Mouse (Mus musculus) MEL (cell line): ENCODE measurements around the gene Itgb2. TPM values are rescaled to one million over a fixed set of nuclear protein-coding genes. Genes with fewer than 3 reads are reported as not detected.
A peak's percentile ranks its signal among the peaks of the same experiment; 100 is the strongest.

Source experiments
- DNase-seq: peaks from one replicate; pipeline ENCODE4 v3.0.0; 2011; ENCODE audit warnings: low read depth, low spot score
- H3K27ac ChIP-seq: 2 replicates; pipeline ENCODE4 v1.5.1; 2012; ENCODE audit warnings: low read depth, mild to moderate bottlenecking, control low read depth, low read length, moderate library complexity; ENCODE audit not compliant: control insufficient read depth
- H3K27me3 ChIP-seq, 2 experiments: fragments of 150-350 bp in 1 of 2; sonication (generic) in 1 of 2; 2 replicates each; pipeline ENCODE4 v1.6.1; 2012; ENCODE audit warnings: low read length in 2 of 2, mild to moderate bottlenecking in 2 of 2, improper control_type of control experiment in 1 of 2, moderate library complexity in 1 of 2; ENCODE audit not compliant: insufficient read depth in 2 of 2, control insufficient read depth in 1 of 2
- H3K36me3 ChIP-seq, 2 experiments: 2 replicates each; pipeline ENCODE4 v1.6.1; 2012 to 2014; ENCODE audit warnings: low read length in 2 of 2, improper control_type of control experiment in 1 of 2, inconsistent platforms in 1 of 2, mild to moderate bottlenecking in 1 of 2; ENCODE audit not compliant: insufficient read depth in 2 of 2, control insufficient read depth in 1 of 2
- H3K4me1 ChIP-seq, 2 experiments: fragments of 150-350 bp in 1 of 2; sonication (generic) in 1 of 2; 2 replicates each; pipeline ENCODE4 v1.6.1; 2012; ENCODE audit warnings: low read length in 2 of 2, improper control_type of control experiment in 1 of 2, mild to moderate bottlenecking in 1 of 2; ENCODE audit not compliant: insufficient read depth in 2 of 2, control insufficient read depth in 1 of 2
- H3K4me3 ChIP-seq, 2 experiments: fragments of 150-350 bp in 1 of 2; sonication (generic) in 1 of 2; 2 replicates each; pipeline ENCODE4 v1.5.1; 2012; ENCODE audit warnings: low read depth in 2 of 2, low read length in 2 of 2, mild to moderate bottlenecking in 2 of 2, moderate library complexity in 2 of 2, control low read depth in 1 of 2, improper control_type of control experiment in 1 of 2; ENCODE audit not compliant: control insufficient read depth in 1 of 2, insufficient read depth in 1 of 2
- H3K79me2 ChIP-seq: 2 replicates; pipeline ENCODE4 v1.6.1; 2012; ENCODE audit warnings: mild to moderate bottlenecking, low read length, moderate library complexity; ENCODE audit not compliant: control insufficient read depth, poor library complexity, insufficient read depth
- H3K9ac ChIP-seq: 2 replicates; pipeline ENCODE4 v1.6.1; 2012; ENCODE audit warnings: low read depth, mild to moderate bottlenecking, control low read depth, low read length, moderate library complexity; ENCODE audit not compliant: control insufficient read depth, poor library complexity, severe bottlenecking
- H3K9me3 ChIP-seq: fragments of 150-350 bp; sonication (generic); replicated peaks from 2 replicates; pipeline ENCODE4 v1.6.1; 2012; ENCODE audit warnings: mild to moderate bottlenecking, low read length, improper control_type of control experiment, moderate library complexity; ENCODE audit not compliant: insufficient read depth
- CHD1 ChIP-seq: IDR thresholded peaks from 2 replicates; pipeline ENCODE4 v1.6.1; 2012; ENCODE audit warnings: low read depth, mild to moderate bottlenecking, inconsistent platforms, low read length, improper control_type of control experiment
- CHD2 ChIP-seq: IDR thresholded peaks from 2 replicates; pipeline ENCODE4 v1.6.1; 2011; ENCODE audit warnings: low read length, improper control_type of control experiment
- ELF1 ChIP-seq: IDR thresholded peaks from 2 replicates; pipeline ENCODE4 v1.6.1; 2014; ENCODE audit warnings: low read depth, mild to moderate bottlenecking, inconsistent platforms, low read length, improper control_type of control experiment, moderate library complexity
- EP300 ChIP-seq, 2 experiments: IDR thresholded peaks; 2 replicates each; pipeline ENCODE4 v1.6.1; 2011; ENCODE audit warnings: improper control_type of control experiment in 2 of 2, low read length in 2 of 2, low read depth in 1 of 2, mild to moderate bottlenecking in 1 of 2
- ETS1 ChIP-seq: IDR thresholded peaks from 2 replicates; pipeline ENCODE4 v1.6.1; 2012; ENCODE audit warnings: low read depth, mild to moderate bottlenecking, inconsistent platforms, low read length, improper control_type of control experiment, moderate library complexity
- GABPA ChIP-seq: IDR thresholded peaks from 2 replicates; pipeline ENCODE4 v1.6.1; 2012; ENCODE audit warnings: low read depth, mild to moderate bottlenecking, inconsistent platforms, low read length, improper control_type of control experiment, moderate library complexity
- GATA1 ChIP-seq: IDR thresholded peaks from 2 replicates; pipeline ENCODE4 v1.6.1; 2011; ENCODE audit warnings: low read depth, low read length, improper control_type of control experiment
- HCFC1 ChIP-seq: IDR thresholded peaks from 2 replicates; pipeline ENCODE4 v1.6.1; 2012; ENCODE audit warnings: low read depth, mild to moderate bottlenecking, inconsistent platforms, low read length, improper control_type of control experiment, moderate library complexity
- JUND ChIP-seq: IDR thresholded peaks from 2 replicates; pipeline ENCODE4 v1.6.1; 2011; ENCODE audit warnings: low read depth, mild to moderate bottlenecking, improper control_type of control experiment, low read length
- MAFK ChIP-seq: IDR thresholded peaks from 2 replicates; pipeline ENCODE4 v1.6.1; 2011; ENCODE audit warnings: low read depth, mild to moderate bottlenecking, low read length, improper control_type of control experiment, borderline replicate concordance
- MAX ChIP-seq: IDR thresholded peaks from 2 replicates; pipeline ENCODE4 v1.6.1; 2011; ENCODE audit warnings: low read length, improper control_type of control experiment
- MAZ ChIP-seq: IDR thresholded peaks from 2 replicates; pipeline ENCODE4 v1.6.1; 2012; ENCODE audit warnings: low read depth, mild to moderate bottlenecking, inconsistent platforms, low read length, improper control_type of control experiment
- MEF2A ChIP-seq: IDR thresholded peaks from 2 replicates; pipeline ENCODE4 v1.6.1; 2014; ENCODE audit warnings: low read depth, mild to moderate bottlenecking, inconsistent platforms, low read length, improper control_type of control experiment; ENCODE audit not compliant: poor library complexity, insufficient replicate concordance, severe bottlenecking; ENCODE audit errors: extremely low read depth
- MXI1 ChIP-seq: IDR thresholded peaks from 2 replicates; pipeline ENCODE4 v1.6.1; 2011; ENCODE audit warnings: mild to moderate bottlenecking, low read depth, low read length, improper control_type of control experiment
- MYB ChIP-seq: IDR thresholded peaks from 2 replicates; pipeline ENCODE4 v1.6.1; 2011; ENCODE audit warnings: mild to moderate bottlenecking, low read depth, low read length, improper control_type of control experiment
- MYC ChIP-seq: IDR thresholded peaks from 2 replicates; pipeline ENCODE4 v1.6.1; 2011; ENCODE audit warnings: low read depth, mild to moderate bottlenecking, low read length, improper control_type of control experiment, moderate library complexity
- NRF1 ChIP-seq: IDR thresholded peaks from 2 replicates; pipeline ENCODE4 v1.6.1; 2014; ENCODE audit warnings: low read depth, mild to moderate bottlenecking, inconsistent platforms, low read length, improper control_type of control experiment, moderate library complexity; ENCODE audit not compliant: poor library complexity, insufficient read depth, severe bottlenecking
- POLR2AphosphoS2 ChIP-seq: IDR thresholded peaks from 2 replicates; pipeline ENCODE4 v1.6.1; 2011; ENCODE audit warnings: low read length, improper control_type of control experiment
- SIN3A ChIP-seq: IDR thresholded peaks from 2 replicates; pipeline ENCODE4 v1.6.1; 2012; ENCODE audit warnings: low read length, improper control_type of control experiment, inconsistent platforms
- SMC3 ChIP-seq: IDR thresholded peaks from 2 replicates; pipeline ENCODE4 v1.6.1; 2011; ENCODE audit warnings: low read depth, low read length, improper control_type of control experiment
- TBP ChIP-seq: IDR thresholded peaks from 2 replicates; pipeline ENCODE4 v1.8.0; 2011; ENCODE audit warnings: low read depth, low read length, improper control_type of control experiment
- TCF12 ChIP-seq: IDR thresholded peaks from 2 replicates; pipeline ENCODE4 v1.6.1; 2014; ENCODE audit warnings: low read depth, mild to moderate bottlenecking, inconsistent platforms, low read length, improper control_type of control experiment, moderate library complexity
- USF1 ChIP-seq: IDR thresholded peaks from 2 replicates; pipeline ENCODE4 v1.6.1; 2014; ENCODE audit warnings: low read depth, mild to moderate bottlenecking, inconsistent platforms, low read length, improper control_type of control experiment, moderate library complexity
- ZC3H11A ChIP-seq: IDR thresholded peaks from 2 replicates; pipeline ENCODE4 v1.6.1; 2012; ENCODE audit warnings: low read depth, mild to moderate bottlenecking, inconsistent platforms, low read length, improper control_type of control experiment
- ZKSCAN1 ChIP-seq: IDR thresholded peaks from 2 replicates; pipeline ENCODE4 v1.6.1; 2012; ENCODE audit warnings: low read depth, mild to moderate bottlenecking, inconsistent platforms, low read length, improper control_type of control experiment, moderate library complexity
- polyA plus RNA-seq, 2 experiments: library from polyadenylated mRNA; stranded (reverse) in 1 of 2; unstranded in 1 of 2; fragments of >175 nt in 1 of 2; fragments of >200 nt in 1 of 2; gene quantifications; 2 replicates each; pipeline versions ENCODE4 v1.2.1 to v1.2.4; 2012; ENCODE audit warnings: low replicate concordance in 2 of 2, low read depth in 1 of 2; ENCODE audit not compliant: insufficient read length in 2 of 2, insufficient read depth in 1 of 2, missing spikeins in 1 of 2
- total RNA-seq: library from RNA; depleted of rRNA; stranded (reverse); fragments of 300-350 nt; gene quantifications from 2 replicates; pipeline ENCODE4 v1.2.3, GENCODE M21; 2012

Itgb2 gene
- total and polyA plus RNA-seq, 3 experiments, result 36.9 to 45.8 TPM; not detected in 1

GRCm38 (mm10) chr10:77548576-77548975, 18.5 kb downstream of the Itgb2 start:
- Histone ChIP-seq H3K4me1 (peaks cover 2 to 4% of the 10 kb centered on the region in 2 experiments; a peak in 2 of 4 replicates), H3K4me3 (no peak overlapping the region), H3K27me3 (no peaks in the 10 kb centered on the region), H3K36me3 (peaks cover 0 to 6% of the 10 kb centered on the region in 2 experiments; a peak in 3 of 4 replicates), H3K79me2 (no peaks in the 10 kb centered on the region), H3K9ac (no peak overlapping the region), H3K9me3 (no peaks in the 10 kb centered on the region), H3K27ac (no peak overlapping the region)
- DNase-seq, result no peak
- no peak for TF ChIP-seq JUND
- no peak for TF ChIP-seq SMC3
- no peak for TF ChIP-seq TCF12
- TF ChIP-seq MYB, result no peak
- no peak for TF ChIP-seq GABPA
- TF ChIP-seq GATA1, result no peak
- TF ChIP-seq MYC, result no peak

DNA sequence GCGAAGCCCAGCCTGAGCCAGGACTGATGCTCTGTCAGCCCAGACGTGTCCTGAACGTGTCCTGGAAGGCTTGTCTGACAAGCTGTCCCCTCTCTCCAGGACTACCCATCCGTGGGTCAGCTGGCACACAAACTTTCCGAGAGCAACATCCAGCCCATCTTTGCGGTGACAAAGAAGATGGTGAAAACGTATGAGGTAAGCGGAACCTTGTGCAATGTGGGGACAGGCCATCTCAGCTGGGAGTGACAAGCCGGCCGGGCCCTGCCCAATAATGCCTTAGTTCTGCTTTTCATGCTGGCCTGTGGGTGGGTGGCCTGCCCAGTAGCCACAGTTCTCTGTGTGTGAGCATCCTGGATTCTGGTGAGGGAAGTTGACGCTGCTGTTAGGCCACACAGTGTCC, 20.8 kb downstream of the Itgb2 start:
- Histone ChIP-seq H3K9me3 (no peaks in the 10 kb centered on the region), H3K9ac (no peak overlapping the region), H3K79me2 (no peaks in the 10 kb centered on the region), H3K27me3 (no peaks in the 10 kb centered on the region), H3K27ac (no peak overlapping the region), H3K4me1 (peaks cover 2 to 9% of the 10 kb centered on the region in 2 experiments; a peak in 2 of 4 replicates), H3K36me3 (peaks cover 4 to 6% of the 10 kb centered on the region in 2 experiments), H3K4me3 (no peak overlapping the region)
- no peak for DNase-seq
- TF ChIP-seq SIN3A (no peak), HCFC1 (no peak), ELF1 (no peak), POLR2AphosphoS2 (no peak), ZC3H11A (no peak), GABPA (no peak), EP300 (IDR thresholded peaks at IDR 0.05; ENCODE audit: low read depth in 1 of 2, low read length in 2 of 2) (no peak), CHD2 (no peak), MYB (no peak), MAZ (no peak), CHD1 (no peak)

GRCm38 (mm10) chr10:77552162-77552561, 22.1 kb downstream of the Itgb2 start:
- H3K4me1 ChIP-seq, result peaks cover 2 to 9% of the 10 kb centered on the region in 2 experiments; a peak in 2 of 4 replicates
- H3K9me3 ChIP-seq, result no peaks in the 10 kb centered on the region
- peak overlapping the region; percentile 22; the same call in 1 of the 2 replicates for H3K27ac ChIP-seq
- peaks cover 4 to 6% of the 10 kb centered on the region in 2 experiments for H3K36me3 ChIP-seq
- H3K9ac ChIP-seq, result no peak overlapping the region
- H3K4me3 ChIP-seq, result no peak overlapping the region
- TF ChIP-seq SMC3 (no peak), MAFK (no peak), MYB (no peak), SIN3A (no peak), TBP (no peak), ZKSCAN1 (no peak), MXI1 (no peak), MAX (no peak), MAZ (no peak), CHD1 (no peak), USF1 (no peak), MEF2A (no peak), GABPA (no peak), NRF1 (no peak), ETS1 (no peak)
- no peaks in the 10 kb centered on the region for H3K79me2 ChIP-seq
- H3K27me3 ChIP-seq, result no peaks in the 10 kb centered on the region
- DNase-seq, result no peak
